Mouse (Mus musculus) ovary, postnatal 36 days (tissue): ENCODE data around the gene Fam214a.
A peak's percentile ranks its signal among the peaks of the same experiment; 100 is the strongest.

ENCODE experiments used
- DNase-seq: peaks from one replicate; pipeline ENCODE4 v3.0.0; 2022; ENCODE audit warnings: low spot score, mixed read lengths

Fam214a gene

DNA sequence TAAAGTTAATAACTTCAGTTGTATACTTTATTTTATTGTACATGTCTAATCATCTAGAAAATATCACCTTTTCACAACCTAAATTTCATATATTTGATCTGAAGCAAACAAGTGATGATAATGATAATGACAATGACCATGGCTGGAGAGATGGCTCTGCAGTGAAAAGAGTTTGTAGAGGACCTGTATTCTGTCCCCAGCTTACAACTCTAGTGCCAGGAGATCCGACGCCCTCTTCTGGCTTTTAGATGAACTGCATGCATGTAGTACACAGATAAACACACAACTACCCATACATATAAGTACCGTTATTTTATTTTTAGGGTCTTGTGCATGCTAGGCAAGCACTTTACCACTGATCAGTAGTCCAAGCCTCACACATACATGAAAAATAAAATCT is 1.2 kb upstream of the Fam214a start:
- DNase-seq = no peak

- DNase-seq = no peak
These were observed 578 bp upstream of the Fam214a start for GRCm38 (mm10) chr9:74952106-74952505.

- peak; percentile 77 for DNase-seq
These were observed 728 bp downstream of the Fam214a start for GRCm38 (mm10) chr9:74953265-74953958.

GRCm38 (mm10) chr9:74953959-74954279 is 1.2 kb downstream of the Fam214a start:
- no peak for DNase-seq

DNA sequence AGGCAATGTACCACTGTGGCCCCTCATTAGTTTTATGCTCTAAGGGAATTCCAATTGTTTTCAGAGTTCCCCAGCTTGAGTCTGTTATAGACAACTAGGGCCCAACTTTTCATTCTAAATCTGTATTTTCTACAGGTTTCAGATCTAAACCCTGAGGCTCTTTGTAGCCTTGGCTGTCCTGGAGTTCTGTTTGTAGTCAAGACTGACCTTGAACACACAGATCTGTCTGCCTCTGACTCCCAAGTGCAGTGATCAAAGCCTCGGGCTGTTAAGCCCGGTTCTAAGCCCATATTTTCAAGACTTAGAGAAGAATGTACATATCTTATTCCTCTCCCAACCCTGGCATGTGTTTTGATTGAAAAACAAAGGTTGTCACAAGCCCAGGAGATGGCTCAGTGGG is 1.7 kb downstream of the Fam214a start:
- no peak for DNase-seq

DNA sequence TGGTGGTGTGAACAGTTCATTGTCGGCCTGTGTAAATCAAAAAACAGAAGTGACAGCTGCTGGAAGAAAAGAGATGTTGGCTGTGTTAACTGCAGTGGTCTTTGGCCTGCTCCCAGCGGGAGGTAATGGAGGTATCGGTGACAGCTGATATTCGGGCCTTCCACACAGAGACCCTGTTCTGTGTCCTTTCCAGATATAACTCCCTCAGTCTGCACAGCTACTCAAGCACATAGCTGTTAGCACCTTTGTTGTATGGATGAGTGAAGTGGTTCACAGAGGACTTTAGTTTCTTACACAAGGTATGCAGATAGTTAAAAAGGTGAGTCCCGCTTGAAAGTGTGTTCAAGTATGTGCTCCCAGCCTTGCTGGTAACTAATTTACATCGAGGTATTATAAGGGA is 7.9 kb downstream of the Fam214a start:
- no peak for DNase-seq

DNA sequence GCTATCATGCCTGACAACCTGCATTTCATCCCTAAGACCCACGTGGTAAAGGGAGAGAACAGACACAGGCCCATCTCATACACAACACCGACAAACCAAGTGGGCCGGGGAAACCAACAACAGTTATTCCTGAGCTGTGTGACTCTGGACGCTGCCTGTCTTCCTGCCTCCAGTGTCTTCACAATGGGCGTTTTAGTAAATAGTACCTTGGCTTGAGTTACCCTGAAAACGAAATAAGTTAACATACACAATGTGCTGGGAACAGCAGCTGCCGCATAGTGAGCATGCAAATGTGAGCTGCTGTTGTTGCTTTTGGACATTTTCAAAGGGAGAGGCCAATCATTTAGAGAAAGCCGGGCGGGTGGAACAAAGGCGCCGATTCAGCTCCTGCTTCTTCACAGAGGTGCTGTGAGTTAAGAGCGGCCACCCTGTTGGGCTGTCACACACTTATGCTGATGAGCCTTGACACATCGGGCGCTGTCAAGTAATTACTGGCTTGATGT is 8.4 kb downstream of the Fam214a start:
- no peak for DNase-seq

GRCm38 (mm10) chr9:74963953-74964352 is 11.3 kb downstream of the Fam214a start:
- no peak for DNase-seq

- DNase-seq = no peak
These were observed 12.2 kb downstream of the Fam214a start for GRCm38 (mm10) chr9:74964866-74965384.

DNA sequence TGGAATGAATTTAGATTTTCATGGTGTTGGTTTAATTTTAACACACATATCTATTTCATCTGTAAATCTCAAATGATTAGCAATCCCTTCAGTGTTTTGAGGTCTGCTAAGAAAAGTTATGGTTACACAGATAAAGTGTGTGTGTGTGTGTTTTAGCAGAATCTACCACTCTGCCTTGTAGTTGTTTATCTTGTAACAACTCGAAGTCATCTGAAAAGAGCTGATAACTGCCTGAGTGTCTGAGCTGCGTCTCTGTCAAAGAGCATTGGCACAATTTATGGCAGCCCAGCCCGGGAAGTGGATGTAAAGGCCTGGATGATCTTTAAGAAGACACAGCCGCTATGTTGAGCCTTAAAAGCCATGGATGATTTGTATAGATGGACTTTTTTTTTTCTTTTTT is 13.5 kb downstream of the Fam214a start:
- no peak for DNase-seq

DNA sequence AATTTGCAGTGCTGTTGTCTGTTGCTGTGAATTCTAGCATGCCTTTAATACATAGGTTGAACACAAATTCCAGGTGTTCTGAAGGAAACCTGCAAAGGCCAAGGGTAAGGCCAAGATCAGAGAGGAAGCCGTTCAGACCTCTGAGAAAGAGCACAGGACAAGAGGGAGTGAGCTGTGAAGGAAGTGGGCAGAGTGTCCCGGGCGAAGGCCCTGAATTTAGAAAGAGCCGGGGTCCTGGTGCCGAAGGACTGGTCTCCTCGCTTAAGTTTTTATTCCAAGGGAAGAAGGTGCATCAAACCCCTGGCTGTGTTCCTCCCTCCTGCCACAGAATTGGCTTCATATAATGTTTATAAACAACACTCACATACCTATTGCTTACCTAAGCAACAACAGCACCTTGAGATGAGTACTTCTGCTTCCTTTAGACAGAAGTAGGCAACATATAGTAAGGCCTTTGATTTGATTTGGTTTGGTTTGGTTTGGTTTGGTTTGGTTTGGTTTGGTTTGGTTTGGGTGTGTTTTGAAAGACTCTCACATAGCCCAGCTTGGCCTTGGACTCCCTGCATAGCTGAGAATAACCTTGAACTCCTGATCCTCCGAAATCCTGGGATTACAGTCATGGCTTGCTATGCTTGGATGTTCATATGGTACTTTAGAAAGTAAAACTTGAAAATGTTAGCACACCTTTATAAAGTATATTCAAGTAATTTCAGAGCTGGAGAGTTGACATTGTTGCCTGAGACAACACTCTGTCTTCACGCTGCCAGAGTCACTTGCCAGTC is 16.2 kb downstream of the Fam214a start:
- DNase-seq = no peak

- DNase-seq = no peak
These were observed 17.9 kb downstream of the Fam214a start for GRCm38 (mm10) chr9:74970591-74970990.

DNA sequence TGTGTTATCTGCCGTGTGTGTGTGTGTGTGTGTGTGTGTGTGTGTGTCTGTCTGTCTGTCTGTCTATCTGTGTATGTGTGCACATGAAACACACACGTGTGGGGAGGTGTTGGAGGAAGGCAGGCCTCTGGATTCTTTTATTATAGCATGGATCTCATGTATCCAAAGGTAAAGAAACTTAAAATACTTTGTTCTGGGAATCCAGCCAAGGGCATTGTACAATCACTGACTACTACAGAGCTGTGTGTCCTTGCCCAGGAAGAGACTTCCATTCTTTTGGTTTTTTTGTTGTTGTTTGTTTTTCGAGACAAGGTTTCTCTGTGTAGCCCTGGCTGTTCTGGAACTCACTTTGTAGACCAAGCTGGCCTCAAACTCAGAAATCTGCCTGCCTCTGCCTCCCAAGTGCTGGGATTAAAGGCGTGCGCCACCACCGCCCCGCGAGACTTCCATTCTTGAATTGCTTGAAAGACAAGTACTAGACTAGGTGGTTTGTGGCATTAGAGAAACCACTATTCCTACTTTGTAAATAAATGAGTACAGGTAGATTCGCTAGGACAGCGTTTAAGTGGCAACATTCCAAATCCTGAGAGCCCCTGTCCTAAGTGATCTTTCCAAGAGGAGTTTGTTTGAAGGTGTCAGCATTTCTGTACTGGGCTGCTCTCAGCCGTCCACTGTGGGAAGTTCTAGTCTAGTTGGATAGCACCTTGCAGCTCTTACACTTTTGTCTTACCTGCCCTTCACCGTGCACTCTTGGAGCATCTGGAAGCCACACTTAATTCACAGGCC is 18.7 kb downstream of the Fam214a start:
- no peak for DNase-seq

DNA sequence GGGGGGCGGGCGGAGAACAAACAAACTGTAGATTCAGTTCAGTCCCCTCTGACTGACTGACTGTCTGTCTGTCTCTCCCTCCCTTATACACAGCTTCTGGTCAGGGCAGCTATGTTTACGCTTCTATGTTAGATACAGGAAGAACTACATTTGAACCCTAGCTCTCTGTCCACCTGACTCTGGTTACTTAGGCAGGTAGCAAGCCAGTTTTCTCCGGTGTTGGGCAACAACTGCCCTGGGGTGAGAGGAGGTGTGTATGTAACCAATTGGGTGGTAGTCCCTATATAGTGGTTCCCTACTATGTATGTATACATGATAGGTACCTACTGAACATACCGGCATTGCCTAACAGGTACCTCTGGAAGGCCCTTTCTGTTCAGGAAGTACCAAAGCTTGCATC is 20.1 kb downstream of the Fam214a start:
- DNase-seq = no peak

- DNase-seq = no peak
These were observed 20.5 kb downstream of the Fam214a start for GRCm38 (mm10) chr9:74973154-74973553.

DNA sequence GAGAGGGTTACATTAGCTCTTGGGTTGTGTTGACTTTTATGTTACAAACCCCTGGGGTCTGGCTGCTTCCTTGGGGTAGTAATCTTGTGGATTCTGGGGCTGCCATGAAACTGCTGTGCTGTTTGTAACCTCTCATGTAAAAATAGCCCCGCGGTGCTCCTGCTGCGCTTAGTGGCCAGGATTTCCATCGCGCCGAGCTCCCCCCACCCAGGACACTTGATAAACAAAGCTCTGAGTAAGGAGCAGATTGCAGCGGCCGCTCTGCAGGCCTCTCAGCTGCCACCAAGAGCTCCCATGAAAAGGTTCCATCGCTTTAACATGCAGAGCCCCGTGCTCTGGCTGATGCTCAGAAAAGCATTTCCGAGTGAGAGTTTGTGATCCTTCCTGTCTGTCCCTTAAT is 22.1 kb downstream of the Fam214a start:
- DNase-seq = no peak

DNA sequence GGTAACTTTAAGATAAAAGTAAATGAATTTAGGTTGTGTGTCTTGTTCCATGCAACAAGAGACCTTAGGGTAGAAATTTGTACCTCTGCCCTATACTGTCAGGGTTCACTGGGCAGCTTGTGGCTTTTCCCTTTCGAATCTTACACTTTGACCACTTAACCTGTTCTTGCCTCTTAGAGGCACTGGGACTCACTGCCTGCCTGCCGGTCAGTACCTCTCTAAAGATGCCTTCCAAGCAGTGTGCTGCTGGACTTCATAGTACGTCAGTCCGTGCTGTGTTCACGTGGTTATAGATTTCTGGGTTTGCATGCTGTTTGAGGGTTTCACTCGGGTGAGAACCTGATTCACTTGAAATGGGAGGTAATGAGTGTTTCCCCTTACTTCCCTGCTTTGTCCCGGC is 22.7 kb downstream of the Fam214a start:
- no peak for DNase-seq

DNA sequence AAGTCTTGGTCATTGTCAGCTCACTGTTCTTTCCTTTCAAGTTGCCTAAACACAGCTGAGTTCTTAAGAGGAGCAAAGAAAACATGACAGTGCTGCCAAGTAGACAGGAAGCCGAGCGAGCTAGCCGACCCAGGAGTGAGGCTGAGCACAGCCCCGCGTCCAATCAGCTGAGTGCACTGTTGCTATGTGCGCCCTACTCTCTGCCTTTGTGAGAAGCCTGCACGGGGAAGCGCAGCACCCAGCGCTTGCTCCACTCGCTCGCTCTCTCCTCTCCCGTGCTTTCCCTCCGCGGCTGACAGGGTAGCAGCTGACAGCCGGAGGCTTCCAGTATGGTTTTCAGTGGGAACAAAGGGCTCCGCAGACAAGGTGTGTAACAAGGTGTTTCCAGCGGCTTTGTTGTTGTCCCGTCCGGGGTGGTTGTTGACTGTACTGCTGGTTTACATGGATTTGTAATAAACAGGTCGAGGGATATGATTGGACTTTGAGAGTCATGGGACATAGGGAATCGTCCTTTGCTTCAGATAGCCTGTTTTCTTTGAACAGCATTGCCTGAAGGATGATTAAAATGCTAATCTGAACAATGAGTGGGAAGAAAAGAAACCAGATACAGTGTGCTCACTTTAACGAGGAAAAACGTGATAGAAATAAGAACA is 23.4 kb downstream of the Fam214a start:
- peak; percentile 88 for DNase-seq

DNA sequence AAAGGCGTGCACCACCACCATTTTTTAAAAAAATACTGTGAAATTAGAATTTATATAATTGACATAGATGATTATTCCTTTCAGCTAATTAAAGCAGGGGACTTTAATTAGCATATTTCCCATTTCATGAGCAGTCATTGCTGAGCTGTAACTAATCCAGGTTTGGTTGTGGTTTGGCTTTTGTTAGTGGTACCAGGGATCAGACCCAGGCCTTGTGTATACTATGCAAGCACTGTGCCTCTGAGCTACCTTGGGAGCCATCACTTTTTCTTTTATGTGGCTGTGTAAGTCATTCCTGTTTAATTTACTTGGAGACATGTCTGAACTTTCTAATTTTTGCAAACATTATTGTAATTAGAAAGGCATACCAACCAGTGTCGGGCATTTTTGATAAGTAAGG is 24.6 kb downstream of the Fam214a start:
- no peak for DNase-seq

DNA sequence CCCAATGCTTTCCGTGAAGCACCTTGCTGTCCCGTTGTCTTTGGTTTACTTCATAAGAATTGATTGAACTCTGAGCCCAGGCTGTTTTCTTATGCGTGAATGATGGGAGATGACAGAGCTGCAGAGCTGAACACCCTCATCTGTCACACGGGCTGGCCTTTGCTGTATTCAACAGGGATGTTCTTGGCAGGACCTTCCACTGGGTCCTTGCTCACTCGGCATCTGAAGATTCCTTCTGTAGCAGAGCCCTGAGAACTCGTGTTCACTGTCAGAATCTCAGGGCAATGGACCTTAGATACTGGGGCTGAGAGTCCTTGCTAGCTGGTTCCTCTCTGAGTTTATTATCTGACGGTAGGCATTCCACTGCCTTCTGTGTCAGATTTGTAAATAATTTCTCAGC is 25.3 kb downstream of the Fam214a start:
- DNase-seq = no peak

- no peak for DNase-seq
These were observed 26.2 kb downstream of the Fam214a start for GRCm38 (mm10) chr9:74978868-74979267.

DNA sequence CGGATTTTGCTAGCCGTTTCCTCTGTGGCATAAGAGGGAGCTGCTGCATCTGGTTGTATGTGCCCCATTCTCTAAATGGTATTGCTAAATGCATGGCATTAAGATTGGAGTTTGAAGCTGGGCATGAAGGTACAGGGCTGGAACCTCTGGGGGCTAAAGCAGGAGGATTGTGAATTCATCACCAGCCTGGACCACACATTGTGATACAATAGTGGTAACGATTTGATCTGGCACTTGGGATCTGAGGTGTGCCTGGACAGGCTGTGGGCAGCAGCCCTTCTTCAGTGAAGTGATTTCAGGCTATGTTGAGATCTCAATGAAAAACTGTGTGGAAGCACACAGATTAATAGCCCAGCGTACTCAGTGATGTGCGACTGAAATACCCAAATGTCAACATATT is 26.7 kb downstream of the Fam214a start:
- no peak for DNase-seq
